Mouse (Mus musculus) spleen, postnatal 10 days (tissue): ENCODE measurements around the gene Gm38394.

Experiments used
- DNase-seq, 2 experiments: peaks; one replicate each; pipeline ENCODE4 v3.0.0; 2021 to 2022; ENCODE audit warnings: low spot score in 2 of 2

Gene Gm38394

GRCm38 (mm10) chr1:133664203-133664970 lies 3.3 kb upstream of the Gm38394 start:
- DNase-seq = no peak

GRCm38 (mm10) chr1:133663427-133663826 lies 2.3 kb upstream of the Gm38394 start:
- no peak for DNase-seq

- no peak for DNase-seq
These were observed 1.8 kb upstream of the Gm38394 start for GRCm38 (mm10) chr1:133662941-133663340.

- peak; percentile 57 to 70 for DNase-seq
These were observed 484 bp downstream of the Gm38394 start, which contains the start of gene Zbed6 for GRCm38 (mm10) chr1:133660466-133661202. Zbed6 (minus strand) TSS chr1:133660885.

- DNase-seq = no peak
These were observed 2.2 kb downstream of the Gm38394 start for GRCm38 (mm10) chr1:133658878-133659277.

- DNase-seq = no peak
These were observed 4.3 kb downstream of the Gm38394 start for GRCm38 (mm10) chr1:133656811-133657210.

GRCm38 (mm10) chr1:133653033-133653432 lies 8.1 kb downstream of the Gm38394 start:
- no peak for DNase-seq

- no peak for DNase-seq
These were observed 10.6 kb downstream of the Gm38394 start for GRCm38 (mm10) chr1:133650288-133651055.

- DNase-seq = no peak
These were observed 15.5 kb downstream of the Gm38394 start for GRCm38 (mm10) chr1:133645652-133646051.

- no peak for DNase-seq
These were observed 20.0 kb downstream of the Gm38394 start for GRCm38 (mm10) chr1:133641163-133641562.

- no peak for DNase-seq
These were observed 22.6 kb downstream of the Gm38394 start for GRCm38 (mm10) chr1:133638517-133638916.

- no peak for DNase-seq
These were observed 28.9 kb downstream of the Gm38394 start for GRCm38 (mm10) chr1:133632168-133632567.

GRCm38 (mm10) chr1:133625052-133625451 lies 36.1 kb downstream of the Gm38394 start:
- DNase-seq = no peak

- no peak for DNase-seq
These were observed 42.8 kb downstream of the Gm38394 start for GRCm38 (mm10) chr1:133618311-133618710.

GRCm38 (mm10) chr1:133617908-133618307 lies 43.2 kb downstream of the Gm38394 start:
- DNase-seq = no peak

- peak in 1 of 2 experiments; percentile 37 for DNase-seq
These were observed 47.3 kb downstream of the Gm38394 start for GRCm38 (mm10) chr1:133613817-133614216.

- DNase-seq = no peak
These were observed 49.7 kb downstream of the Gm38394 start for GRCm38 (mm10) chr1:133611436-133611835.

GRCm38 (mm10) chr1:133610601-133611000 lies 50.5 kb downstream of the Gm38394 start:
- DNase-seq = no peak

- peak; percentile 94 to 98 for DNase-seq
These were observed 51.2 kb downstream of the Gm38394 start, which contains the start of gene Snrpe for GRCm38 (mm10) chr1:133609771-133610502. Snrpe (minus strand) TSS chr1:133610291.

- no peak for DNase-seq
These were observed 57.9 kb downstream of the Gm38394 start for GRCm38 (mm10) chr1:133603174-133603573.

GRCm38 (mm10) chr1:133596298-133597007 lies 64.7 kb downstream of the Gm38394 start:
- no peak for DNase-seq
